Mouse (Mus musculus) cerebral cortex, adult 2 months (tissue): ENCODE results near the gene P3h3.

Source experiments
- WGBS: fragments of 180-500 bp; shearing (Covaris S2); methylation state at CpG from one replicate; pipeline ENCODE4 v1.1.7; 2018; 5-methylcytosine and 5-hydroxymethylcytosine counted together

The P3h3 gene

GRCm38 (mm10) chr6:124809052-124809774, 48.3 kb downstream of the P3h3 start:
- 1% methylated on average over 35 of the region's 35 CpGs for WGBS

- WGBS = 7% methylated on average over 29 of the region's 29 CpGs
These were observed 49.1 kb downstream of the P3h3 start, which contains the start of gene Spsb2 for GRCm38 (mm10) chr6:124808358-124809012. Gene Spsb2, plus strand, starts transcription at chr6:124808661.

- WGBS = 76% methylated on average over 6 of the region's 6 CpGs
These were observed 49.6 kb downstream of the P3h3 start for GRCm38 (mm10) chr6:124807986-124808357.

GRCm38 (mm10) chr6:124807366-124807765, 50.2 kb downstream of the P3h3 start:
- 36% methylated on average over 4 of the region's 4 CpGs for WGBS

- WGBS = 63% methylated on average over 7 of the region's 7 CpGs
These were observed 51.0 kb downstream of the P3h3 start for GRCm38 (mm10) chr6:124806446-124807140.

- 2% methylated on average over 34 of the region's 34 CpGs for WGBS
These were observed 51.9 kb downstream of the P3h3 start for GRCm38 (mm10) chr6:124805341-124806321.

GRCm38 (mm10) chr6:124804341-124804740, 53.2 kb downstream of the P3h3 start:
- WGBS = 81% methylated on average over 3 of the region's 3 CpGs

- 94% methylated on average over 4 of the region's 4 CpGs for WGBS
These were observed 53.9 kb downstream of the P3h3 start for GRCm38 (mm10) chr6:124803691-124804090.

GRCm38 (mm10) chr6:124803061-124803460, 54.5 kb downstream of the P3h3 start:
- 70% methylated on average over 3 of the region's 3 CpGs for WGBS

GRCm38 (mm10) chr6:124802400-124802799, 55.2 kb downstream of the P3h3 start:
- 31% methylated on average over 6 of the region's 9 CpGs for WGBS

GRCm38 (mm10) chr6:124796200-124796599, 61.4 kb downstream of the P3h3 start:
- 63% methylated on average over 2 of the region's 2 CpGs for WGBS

GRCm38 (mm10) chr6:124795781-124796180, 61.8 kb downstream of the P3h3 start:
- 29% methylated on average over 4 of the region's 4 CpGs for WGBS

- WGBS = 87% methylated on average over 3 of the region's 3 CpGs
These were observed 65.6 kb downstream of the P3h3 start for GRCm38 (mm10) chr6:124791911-124792310.
